Mouse (Mus musculus) frontal cortex, postnatal 25 days (tissue): ENCODE results near the gene Gm37240.

Source experiments
- DNase-seq, 2 experiments: peaks; one replicate each; pipeline ENCODE4 v3.0.0; 2022; ENCODE audit warnings: low spot score in 2 of 2

Gm37240 gene

DNA sequence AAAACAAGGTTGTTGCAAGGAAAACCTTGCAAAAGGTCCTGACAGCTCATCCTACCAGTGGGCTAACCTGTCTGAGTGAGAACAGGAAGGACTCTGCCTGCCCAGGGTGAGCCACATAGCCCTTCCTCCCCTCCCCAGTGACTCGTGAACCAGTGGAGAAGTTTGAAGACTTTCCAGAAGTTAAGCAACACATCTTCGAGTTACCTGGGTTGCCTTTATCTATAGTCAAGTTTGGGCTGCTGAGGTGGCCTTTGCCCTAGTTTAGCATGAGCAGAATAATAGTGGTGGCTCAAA is 252.2 kb downstream of the Gm37240 start:
- no peak for DNase-seq

DNA sequence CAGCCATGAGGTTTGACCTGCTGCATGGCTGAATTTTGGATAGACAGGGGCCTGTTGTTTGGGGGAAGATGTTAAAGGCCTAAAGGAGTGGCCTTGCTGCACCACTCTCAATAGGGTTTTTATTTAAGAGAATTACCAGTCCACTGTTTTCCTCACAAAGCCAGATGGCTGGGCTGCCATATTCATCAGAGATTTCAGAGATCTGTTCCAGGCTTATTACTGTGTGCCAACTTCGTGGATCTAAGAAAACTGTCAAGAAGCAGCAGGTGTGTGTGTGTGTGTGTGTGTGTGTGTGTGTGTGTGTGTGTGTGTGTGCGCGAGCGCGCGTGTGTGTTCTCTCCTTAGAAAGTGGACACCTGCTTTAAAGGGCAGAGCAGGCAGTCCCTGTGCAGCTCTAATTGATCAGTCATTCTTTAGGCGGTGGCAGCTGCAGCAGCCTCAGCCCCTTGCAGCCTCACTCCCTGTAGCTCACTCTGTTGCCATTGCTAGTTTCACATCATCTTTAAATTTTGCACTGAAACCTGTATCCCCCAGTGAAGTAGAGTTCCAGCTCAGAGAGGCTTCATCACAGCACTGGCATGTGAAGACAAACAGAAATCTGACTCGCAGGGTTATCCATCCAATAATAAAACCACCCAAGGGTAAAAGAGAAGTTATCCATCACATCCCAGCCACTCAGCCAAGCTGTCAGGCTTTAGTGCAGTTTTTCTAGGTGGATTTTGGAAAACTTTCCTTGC is 252.8 kb downstream of the Gm37240 start:
- DNase-seq, result no peak

DNA sequence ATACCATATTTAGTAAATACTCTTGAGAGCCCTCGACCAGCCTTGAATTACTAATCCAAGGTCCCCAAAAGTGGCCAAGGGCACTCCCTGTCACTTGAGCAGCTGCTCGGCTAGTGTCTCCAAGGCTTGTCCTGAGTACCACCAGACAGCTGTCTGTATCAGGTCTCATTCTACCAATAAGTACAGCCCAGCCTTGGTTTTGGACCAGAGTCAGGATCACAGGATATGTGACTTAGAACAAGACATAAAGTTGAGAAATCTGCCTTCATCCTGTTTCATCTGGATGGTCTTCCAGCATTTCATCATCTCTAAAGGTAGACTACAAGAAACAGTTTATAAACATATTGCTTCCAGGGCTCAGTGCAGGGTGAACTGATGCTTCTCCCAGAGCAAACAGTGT is 253.6 kb downstream of the Gm37240 start:
- no peak for DNase-seq

GRCm38 (mm10) chr3:85629895-85630510 is 257.3 kb downstream of the Gm37240 start:
- no peak for DNase-seq

GRCm38 (mm10) chr3:85619751-85620150 is 267.6 kb downstream of the Gm37240 start:
- DNase-seq, result no peak

DNA sequence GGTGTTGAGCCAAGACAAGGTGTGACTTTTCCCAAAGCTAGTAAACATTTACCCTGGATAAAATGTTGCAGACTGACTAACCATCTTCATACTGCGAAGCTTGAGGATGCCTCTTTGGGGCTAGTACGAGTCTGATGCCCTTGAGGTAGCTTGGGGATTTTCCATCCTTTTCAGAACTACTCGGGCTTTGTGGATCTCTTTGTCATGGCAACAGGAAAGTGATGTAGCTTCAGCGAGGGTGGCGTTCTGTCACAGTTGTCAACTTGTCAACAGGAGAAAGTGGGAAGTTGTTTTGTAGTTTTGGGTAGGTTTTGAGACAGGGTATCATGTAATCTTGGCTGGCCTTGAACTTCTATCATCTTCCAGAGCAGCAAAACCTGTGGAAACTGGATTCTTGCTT is 268.0 kb downstream of the Gm37240 start:
- no peak for DNase-seq

GRCm38 (mm10) chr3:85618885-85619284 is 268.4 kb downstream of the Gm37240 start:
- no peak for DNase-seq

DNA sequence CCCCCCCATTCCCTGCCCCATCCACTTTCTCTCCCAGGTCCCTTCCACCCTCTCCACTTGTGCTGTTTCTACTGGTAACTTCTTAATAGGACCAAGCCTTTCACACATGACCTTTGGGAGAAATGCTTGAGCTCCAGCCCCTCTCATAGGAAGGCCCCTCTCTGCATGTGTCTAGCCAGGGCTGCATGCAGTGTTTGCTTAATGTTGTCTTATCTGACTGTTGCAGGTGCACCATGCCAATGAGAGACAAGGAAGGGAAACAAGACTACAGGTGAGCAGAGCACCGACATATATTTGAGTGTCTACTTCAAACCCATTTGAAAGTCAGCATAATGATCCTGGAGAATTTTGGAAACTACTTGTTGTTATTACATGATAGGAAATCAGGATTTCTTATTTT is 270.9 kb downstream of the Gm37240 start:
- DNase-seq, result no peak

GRCm38 (mm10) chr3:85607753-85608152 is 279.6 kb downstream of the Gm37240 start:
- no peak for DNase-seq

- no peak for DNase-seq
Observed at GRCm38 (mm10) chr3:85606912-85607311, 280.4 kb downstream of the Gm37240 start.

DNA sequence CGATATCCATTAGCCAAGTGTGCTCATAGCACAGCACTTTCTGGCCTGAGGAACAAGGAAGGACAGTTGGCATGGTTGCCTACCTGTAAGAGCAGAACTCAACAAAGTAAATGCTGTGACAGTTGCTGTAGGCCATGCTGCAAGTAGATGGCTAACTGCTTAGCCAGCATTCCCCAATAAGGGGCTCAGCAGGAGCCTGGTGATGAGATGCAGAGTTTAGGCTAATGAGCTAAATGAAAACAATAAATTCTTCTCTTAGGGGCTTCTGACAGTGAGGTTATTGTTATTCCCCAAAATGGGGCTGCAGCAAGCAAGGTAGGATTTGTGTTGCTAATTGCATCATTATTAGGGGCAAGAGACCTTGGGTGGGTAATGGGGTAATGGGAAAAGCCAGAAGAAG is 283.5 kb downstream of the Gm37240 start:
- DNase-seq, result no peak

DNA sequence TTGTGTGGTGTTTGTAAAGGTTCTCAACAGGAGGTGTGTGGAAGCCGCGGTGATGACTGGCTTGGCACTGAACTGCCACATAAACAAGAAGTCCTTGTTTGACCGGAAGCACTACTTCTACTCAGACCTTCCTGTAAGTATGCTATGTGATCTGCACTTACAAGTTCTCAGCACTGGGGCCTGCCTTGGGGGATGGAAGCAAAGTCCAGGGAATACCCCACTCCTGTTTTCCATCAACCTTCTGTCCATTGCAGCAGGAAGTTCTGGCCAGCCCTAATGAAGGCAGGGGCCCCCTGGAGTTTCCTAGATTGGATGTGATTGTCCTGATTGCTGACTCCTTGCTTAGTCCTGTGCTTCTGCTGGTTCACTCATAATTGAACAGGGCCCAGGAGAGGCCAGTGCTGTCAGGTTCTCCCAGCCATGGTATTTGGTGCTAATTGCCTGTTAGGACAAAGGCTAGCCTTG is 285.4 kb downstream of the Gm37240 start:
- DNase-seq, result no peak

DNA sequence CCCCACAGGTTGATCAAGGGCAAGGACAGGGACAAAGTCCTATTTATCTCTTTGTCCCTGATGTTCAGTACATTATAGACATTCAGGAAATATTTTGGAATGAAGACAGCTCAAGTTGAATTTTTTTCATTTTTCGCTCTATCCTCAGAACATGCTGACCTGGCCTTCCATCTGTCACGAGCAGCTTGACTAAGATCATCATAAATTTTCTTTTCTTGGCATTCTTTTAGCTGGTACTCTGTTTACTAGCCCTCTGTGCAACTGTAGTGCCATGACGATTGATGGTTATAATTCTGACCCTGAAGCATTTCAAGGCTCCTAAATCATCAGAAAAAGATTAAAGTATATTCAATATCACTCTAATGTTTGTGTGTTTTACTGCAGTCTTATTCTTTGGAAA is 287.8 kb downstream of the Gm37240 start:
- no peak for DNase-seq

GRCm38 (mm10) chr3:85594452-85594851 is 292.9 kb downstream of the Gm37240 start:
- DNase-seq, result no peak

DNA sequence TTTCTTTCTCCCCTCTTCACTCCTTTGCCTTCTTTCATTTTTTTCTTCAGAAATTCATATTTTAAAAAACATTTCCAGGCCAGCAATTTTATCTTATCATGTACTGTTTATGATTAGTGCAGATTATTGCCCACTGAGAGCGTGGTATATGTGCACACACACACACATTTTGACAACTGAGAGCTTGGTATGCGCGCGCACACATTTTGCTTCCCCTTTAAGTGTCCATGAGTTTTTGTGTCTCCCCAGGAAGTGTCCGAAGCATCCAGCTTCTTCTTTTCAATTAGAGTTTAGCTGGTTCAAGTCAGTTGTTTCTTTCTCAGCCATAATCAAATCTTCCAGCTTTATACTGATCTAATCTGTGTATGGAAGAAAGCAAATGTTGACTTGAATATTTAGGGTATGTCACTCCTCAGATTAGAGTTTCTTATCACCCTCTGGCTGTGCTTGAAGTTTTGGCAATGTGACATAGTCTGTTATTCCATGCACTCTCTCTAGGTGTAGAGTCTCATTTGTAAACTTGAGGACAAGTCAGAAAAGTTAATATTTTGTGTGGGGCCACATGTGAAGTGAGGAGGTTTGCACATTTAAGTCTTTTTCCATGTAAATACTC is 294.6 kb downstream of the Gm37240 start:
- no peak for DNase-seq

- DNase-seq, result no peak
Observed at GRCm38 (mm10) chr3:85592067-85592466, 295.3 kb downstream of the Gm37240 start.

DNA sequence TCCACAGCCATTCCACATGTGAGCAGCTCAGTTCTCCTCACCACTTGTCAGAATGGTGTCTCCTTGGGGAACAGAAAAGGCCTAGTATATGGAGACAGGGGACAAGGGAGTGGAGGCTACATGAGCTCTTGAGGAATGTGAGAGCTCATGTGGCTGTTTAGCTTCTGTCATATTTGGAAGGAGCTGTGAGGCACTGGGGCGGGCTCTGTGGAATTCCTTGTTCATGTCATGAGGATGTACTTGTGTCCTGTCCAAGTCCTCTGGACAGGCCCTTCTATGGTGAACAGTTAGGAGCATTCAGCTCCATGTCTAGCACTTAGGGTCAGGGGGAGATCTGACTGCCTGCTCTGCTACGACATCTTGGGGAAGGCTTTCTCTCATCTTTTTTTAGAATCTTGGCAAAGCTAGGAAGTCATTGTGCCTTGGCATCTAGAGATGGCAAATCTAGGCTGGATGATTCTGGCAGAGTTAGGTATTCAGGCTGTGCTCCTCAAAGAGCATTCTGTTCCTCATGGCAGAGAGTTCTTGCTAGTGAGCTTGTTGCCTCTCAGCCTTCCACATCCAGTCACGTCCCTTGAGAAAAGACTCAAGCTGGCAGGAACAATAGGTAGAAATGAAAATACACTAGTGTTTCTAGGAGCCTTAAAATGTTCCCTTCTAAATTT is 297.1 kb downstream of the Gm37240 start:
- no peak for DNase-seq

GRCm38 (mm10) chr3:85588701-85589100 is 298.6 kb downstream of the Gm37240 start:
- no peak for DNase-seq

- DNase-seq, result no peak
Observed at GRCm38 (mm10) chr3:85584966-85585365, 302.4 kb downstream of the Gm37240 start.

DNA sequence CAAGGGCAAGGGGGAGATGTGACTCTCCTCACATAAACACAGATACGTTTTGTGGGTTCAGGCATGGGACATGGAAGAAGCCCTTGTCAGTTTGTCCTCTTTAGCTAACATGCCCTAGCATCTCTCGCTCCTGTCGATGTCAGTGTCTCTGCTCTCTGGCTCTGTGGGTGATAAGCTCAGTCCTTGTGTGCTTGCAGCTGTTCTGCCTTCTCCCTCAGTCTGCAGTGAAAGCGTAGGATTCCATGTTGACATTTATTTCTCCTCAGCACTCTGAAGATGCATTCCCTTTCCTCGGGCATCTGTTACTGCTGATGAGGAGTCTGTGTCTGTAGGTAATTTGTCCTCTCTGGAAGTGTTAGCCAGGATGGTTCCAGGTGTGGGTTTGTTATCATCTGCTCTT is 304.1 kb downstream of the Gm37240 start:
- DNase-seq, result no peak

DNA sequence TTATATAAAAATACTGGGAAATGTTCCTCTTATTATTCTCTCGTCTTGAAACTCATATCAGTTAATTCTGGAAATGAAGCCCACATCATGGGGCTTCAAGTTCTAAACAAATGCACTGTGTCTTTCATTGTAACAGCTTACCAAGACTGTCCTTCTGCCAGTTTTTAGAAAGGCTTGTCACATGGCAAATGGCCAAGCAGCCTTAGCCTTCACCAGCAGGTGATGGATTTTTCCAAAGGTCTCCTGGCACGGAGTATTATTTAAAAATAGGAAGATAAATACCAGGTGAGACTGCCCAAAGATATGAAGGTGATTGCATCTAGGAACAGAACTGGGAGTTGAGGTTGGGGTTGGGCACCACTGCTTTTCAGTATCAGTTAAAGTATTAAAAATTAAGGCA is 304.6 kb downstream of the Gm37240 start:
- DNase-seq, result no peak

DNA sequence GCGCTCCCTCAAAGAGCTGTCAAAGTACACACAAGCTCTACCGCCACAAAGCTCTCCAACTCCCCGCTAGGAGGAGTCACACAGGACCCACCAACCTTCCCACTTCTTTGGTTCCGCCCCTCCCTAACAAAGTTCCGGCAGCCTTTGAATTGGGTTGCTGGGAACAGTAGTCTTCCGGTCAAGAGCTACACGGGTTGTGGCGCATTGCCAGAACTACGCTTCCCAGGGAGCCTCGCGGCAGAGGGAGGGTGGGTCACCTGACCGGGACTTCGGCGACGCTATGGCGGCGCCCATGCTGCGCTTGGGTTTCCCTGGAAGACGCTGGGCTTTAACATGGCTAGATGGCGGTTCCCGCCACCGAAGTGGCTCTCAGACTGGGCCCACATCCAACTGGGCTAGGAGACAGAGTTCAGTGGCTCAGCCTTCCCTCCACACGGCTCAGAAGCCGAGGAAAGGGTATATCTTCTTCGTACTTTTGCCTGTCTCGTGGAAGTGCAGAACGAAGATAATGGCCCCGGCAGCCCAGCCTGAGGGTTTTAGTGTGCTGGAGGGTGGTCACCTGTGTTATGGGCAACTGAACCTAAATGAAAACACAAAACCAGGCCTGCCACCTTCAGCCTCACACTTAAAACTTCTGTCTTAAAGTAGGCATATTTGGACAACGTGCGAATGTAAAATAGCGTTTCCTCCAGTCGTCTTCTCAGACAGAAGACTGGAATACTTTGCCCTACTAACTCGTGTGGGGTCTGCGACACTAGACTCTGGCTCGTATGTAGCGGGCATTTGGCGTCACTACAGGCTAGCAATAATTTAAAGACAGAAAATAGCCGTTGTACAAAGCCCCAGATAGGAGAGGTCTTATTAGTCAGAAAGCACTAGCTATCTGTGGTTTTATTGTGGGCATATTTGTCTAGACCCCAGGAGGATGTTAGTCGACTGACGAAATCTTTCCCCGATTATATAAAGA is 313.2 kb downstream of the Gm37240 start, which contains the start of gene Gatb:
TSS of gene Gatb (plus strand) at position 256 of the 967 bp plus-strand sequence.
- DNase-seq, result peak; percentile 96 to 98
